Mouse (Mus musculus): ENCODE data around the gene Plcb4. TPM values are rescaled to one million over a fixed set of nuclear protein-coding genes. Genes with fewer than 3 reads are reported as not detected.

Gene Plcb4
- polyA plus RNA-seq, 1 experiment from 2014 or later, result 11.0 TPM

DNA sequence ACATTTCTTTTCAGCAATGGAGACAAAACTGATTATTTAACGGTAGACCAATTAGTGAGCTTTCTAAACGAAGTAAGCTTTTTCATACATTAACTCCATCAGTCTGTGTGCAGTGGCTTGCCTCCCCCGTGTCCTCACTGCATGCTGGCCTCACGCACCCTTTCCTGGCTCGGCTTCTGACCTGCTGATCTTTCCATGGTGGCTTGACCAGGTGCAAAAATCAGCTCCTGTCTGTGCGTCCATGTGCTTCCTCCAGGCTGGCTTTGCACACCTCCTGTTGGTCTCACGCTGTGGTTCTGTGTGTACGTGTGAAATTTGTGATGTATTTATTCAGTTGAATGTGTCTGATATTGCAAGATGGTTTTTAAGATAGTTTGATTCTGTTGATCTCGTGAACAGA lies 281.1 kb downstream of the Plcb4 start:
- Histone ChIP-seq H3K36me3 (replicated peaks; ENCODE audit: control insufficient read depth, insufficient read depth, low read depth, low read length) (no peaks in the 10 kb centered on the region), H3K27me3 (ENCODE audit: control insufficient read depth, insufficient read depth, low read length) (no peaks in the 10 kb centered on the region), H3K4me3 (ENCODE audit: low read depth, low read length) (no peak overlapping the region), H3K9ac (replicated peaks; ENCODE audit: low read length) (no peak overlapping the region), H3K4me1 (ENCODE audit: control insufficient read depth, insufficient read depth, low read length) (no peaks in the 10 kb centered on the region), H3K4me2 (ENCODE audit: low read depth, low read length) (no peak overlapping the region), H3K9me3 (replicated peaks; ENCODE audit: control insufficient read depth, low read length) (no peaks in the 10 kb centered on the region), H3K27ac (replicated peaks; ENCODE audit: low read depth, low read length) (no peak overlapping the region)
- 74% methylated on average over 9 of the region's 9 CpGs for WGBS
- DNase-seq (ENCODE audit: low spot score) (no peak), ATAC-seq (replicated peaks; ENCODE audit: insufficient number of reproducible peaks, low FRiP score, low TSS enrichment, low read depth) (no peak)

DNA sequence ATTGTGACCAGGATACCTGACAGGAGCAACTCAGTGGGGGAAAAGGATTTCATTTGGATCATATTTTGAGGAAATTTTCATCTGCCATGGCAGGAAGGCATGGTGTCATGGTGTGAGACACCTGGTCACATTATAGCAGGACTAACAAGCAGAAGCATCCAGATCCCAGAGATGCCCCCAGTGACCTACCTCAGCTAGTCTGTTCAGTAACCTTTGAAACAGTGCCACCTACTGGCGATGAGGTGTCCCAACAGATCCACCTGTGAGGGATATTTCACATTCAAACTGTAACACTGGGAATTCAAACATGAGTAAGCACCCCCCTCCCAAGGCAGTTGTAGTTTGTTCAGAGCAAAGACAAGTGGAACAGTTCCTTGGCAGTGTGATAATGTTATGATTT lies 289.0 kb downstream of the Plcb4 start:
- H3K9ac ChIP-seq (replicated peaks; ENCODE audit: low read length), result no peak overlapping the region
- no peak for ATAC-seq (replicated peaks; ENCODE audit: insufficient number of reproducible peaks, low FRiP score, low TSS enrichment, low read depth)
- H3K4me1 ChIP-seq (ENCODE audit: control insufficient read depth, insufficient read depth, low read length), result no peaks in the 10 kb centered on the region
- H3K9me3 ChIP-seq (replicated peaks; ENCODE audit: control insufficient read depth, low read length), result no peaks in the 10 kb centered on the region
- no peak for DNase-seq (ENCODE audit: low spot score)
- H3K4me2 ChIP-seq (ENCODE audit: low read depth, low read length), result no peak overlapping the region
- no peak overlapping the region for H3K4me3 ChIP-seq (ENCODE audit: low read depth, low read length)
- H3K27me3 ChIP-seq (ENCODE audit: control insufficient read depth, insufficient read depth, low read length), result no peaks in the 10 kb centered on the region
- no peaks in the 10 kb centered on the region for H3K36me3 ChIP-seq (replicated peaks; ENCODE audit: control insufficient read depth, insufficient read depth, low read depth, low read length)
- no peak overlapping the region for H3K27ac ChIP-seq (replicated peaks; ENCODE audit: low read depth, low read length)
- 67% methylated on average over 1 of the region's 1 CpGs for WGBS

DNA sequence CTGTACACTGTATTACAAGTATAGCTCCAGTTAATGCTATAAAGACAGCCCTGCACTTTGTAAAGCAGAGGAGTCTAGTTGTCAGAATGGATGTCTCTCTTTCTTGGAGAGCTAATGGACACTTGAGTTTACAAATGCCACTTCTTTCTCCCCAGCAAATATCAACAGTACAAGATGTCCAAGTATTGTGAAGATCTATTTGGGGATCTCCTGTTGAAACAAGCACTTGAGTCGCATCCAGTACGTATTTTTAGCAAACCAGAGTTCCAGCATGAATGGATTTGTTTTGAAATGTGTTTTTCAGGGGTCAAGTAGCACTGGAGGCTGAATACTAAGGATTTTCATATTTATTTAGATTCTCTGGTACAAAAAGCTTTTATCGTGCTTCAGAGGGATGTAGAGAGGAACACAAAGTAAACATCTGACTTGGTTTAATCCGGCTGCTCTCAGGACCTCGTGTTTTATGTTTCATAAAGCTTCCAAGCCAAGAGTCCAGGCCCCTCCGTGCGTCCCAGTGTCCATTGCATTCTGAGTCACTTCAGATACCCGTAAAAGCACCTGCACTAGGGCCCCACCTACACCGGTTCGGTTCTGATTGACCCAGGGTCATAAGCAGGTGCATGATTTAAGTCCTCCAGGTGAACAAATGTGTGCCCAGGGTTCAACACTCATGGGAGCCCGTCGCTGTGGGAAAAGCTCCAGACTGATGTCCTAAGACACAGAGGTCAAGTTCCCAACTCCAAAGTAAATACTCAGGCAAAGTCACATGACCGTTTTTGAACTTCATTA lies 296.1 kb downstream of the Plcb4 start:
- Histone ChIP-seq H3K4me3 (ENCODE audit: low read depth, low read length) (no peak overlapping the region), H3K9ac (replicated peaks; ENCODE audit: low read length) (no peak overlapping the region), H3K27me3 (ENCODE audit: control insufficient read depth, insufficient read depth, low read length) (no peaks in the 10 kb centered on the region), H3K36me3 (replicated peaks; ENCODE audit: control insufficient read depth, insufficient read depth, low read depth, low read length) (no peaks in the 10 kb centered on the region), H3K4me1 (ENCODE audit: control insufficient read depth, insufficient read depth, low read length) (no peaks in the 10 kb centered on the region), H3K27ac (replicated peaks; ENCODE audit: low read depth, low read length) (no peak overlapping the region), H3K4me2 (ENCODE audit: low read depth, low read length) (no peak overlapping the region), H3K9me3 (replicated peaks; ENCODE audit: control insufficient read depth, low read length) (no peaks in the 10 kb centered on the region)
- 80% methylated on average over 13 of the region's 13 CpGs for WGBS
- ATAC-seq (replicated peaks; ENCODE audit: insufficient number of reproducible peaks, low FRiP score, low TSS enrichment, low read depth), result no peak
- no peak for DNase-seq (ENCODE audit: low spot score)

DNA sequence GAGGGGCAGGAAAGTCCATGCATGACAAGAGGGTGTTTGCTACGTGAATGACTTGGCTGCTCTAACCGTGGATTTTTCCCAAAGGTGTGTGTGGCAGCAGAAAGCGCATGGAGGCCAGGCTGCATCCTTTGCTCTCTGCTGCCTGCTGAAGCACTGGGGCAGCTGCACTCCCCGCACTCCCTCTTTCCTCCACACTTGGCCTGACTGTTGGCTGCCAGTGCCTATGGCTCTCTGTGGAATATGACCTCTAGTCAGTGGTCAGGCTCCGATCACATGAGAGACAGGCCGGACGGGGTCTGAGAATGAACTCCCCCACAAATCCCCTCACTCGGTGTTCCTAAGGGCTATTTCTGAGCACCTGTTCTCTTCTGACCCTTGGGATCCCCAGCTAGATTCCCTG lies 297.0 kb downstream of the Plcb4 start:
- Histone ChIP-seq H3K4me3 (ENCODE audit: low read depth, low read length) (no peak overlapping the region), H3K36me3 (replicated peaks; ENCODE audit: control insufficient read depth, insufficient read depth, low read depth, low read length) (no peaks in the 10 kb centered on the region), H3K27ac (replicated peaks; ENCODE audit: low read depth, low read length) (no peak overlapping the region), H3K4me2 (ENCODE audit: low read depth, low read length) (no peak overlapping the region), H3K4me1 (ENCODE audit: control insufficient read depth, insufficient read depth, low read length) (no peaks in the 10 kb centered on the region), H3K9ac (replicated peaks; ENCODE audit: low read length) (no peak overlapping the region), H3K27me3 (ENCODE audit: control insufficient read depth, insufficient read depth, low read length) (no peaks in the 10 kb centered on the region), H3K9me3 (replicated peaks; ENCODE audit: control insufficient read depth, low read length) (no peaks in the 10 kb centered on the region)
- 86% methylated on average over 8 of the region's 8 CpGs for WGBS
- ATAC-seq (replicated peaks; ENCODE audit: insufficient number of reproducible peaks, low FRiP score, low TSS enrichment, low read depth) (no peak; the same call in 1 of the 2 replicates), DNase-seq (ENCODE audit: low spot score) (no peak)

DNA sequence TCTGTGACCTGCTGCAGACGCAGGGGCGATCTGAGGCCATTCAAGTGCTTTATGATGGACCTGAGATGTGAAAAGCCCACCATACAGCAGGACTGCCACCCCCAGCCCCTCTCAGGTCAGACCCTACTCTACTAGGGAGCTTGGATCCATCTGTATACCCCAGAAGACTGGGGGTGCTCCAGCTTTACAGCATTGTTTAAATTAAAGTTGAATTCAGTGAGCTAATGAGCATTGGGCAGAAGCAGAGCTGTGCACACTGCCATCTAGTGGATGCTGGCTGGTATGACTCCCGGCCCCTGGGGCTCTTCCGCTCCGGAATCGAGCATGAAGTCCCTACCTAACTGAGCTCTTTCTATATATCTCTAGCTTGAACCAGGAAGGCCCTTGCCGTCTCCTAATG lies 298.9 kb downstream of the Plcb4 start:
- Histone ChIP-seq H3K4me3 (ENCODE audit: low read depth, low read length) (no peak overlapping the region), H3K9me3 (replicated peaks; ENCODE audit: control insufficient read depth, low read length) (no peaks in the 10 kb centered on the region), H3K27me3 (ENCODE audit: control insufficient read depth, insufficient read depth, low read length) (no peaks in the 10 kb centered on the region), H3K4me2 (ENCODE audit: low read depth, low read length) (no peak overlapping the region), H3K36me3 (replicated peaks; ENCODE audit: control insufficient read depth, insufficient read depth, low read depth, low read length) (no peaks in the 10 kb centered on the region), H3K27ac (replicated peaks; ENCODE audit: low read depth, low read length) (no peak overlapping the region), H3K9ac (replicated peaks; ENCODE audit: low read length) (no peak overlapping the region), H3K4me1 (ENCODE audit: control insufficient read depth, insufficient read depth, low read length) (no peaks in the 10 kb centered on the region)
- WGBS, result 26% methylated on average over 7 of the region's 7 CpGs
- DNase-seq (ENCODE audit: low spot score), result peak; percentile 84
- ATAC-seq (replicated peaks; ENCODE audit: insufficient number of reproducible peaks, low FRiP score, low TSS enrichment, low read depth), result peak; percentile 58; the same call in 1 of the 2 replicates

DNA sequence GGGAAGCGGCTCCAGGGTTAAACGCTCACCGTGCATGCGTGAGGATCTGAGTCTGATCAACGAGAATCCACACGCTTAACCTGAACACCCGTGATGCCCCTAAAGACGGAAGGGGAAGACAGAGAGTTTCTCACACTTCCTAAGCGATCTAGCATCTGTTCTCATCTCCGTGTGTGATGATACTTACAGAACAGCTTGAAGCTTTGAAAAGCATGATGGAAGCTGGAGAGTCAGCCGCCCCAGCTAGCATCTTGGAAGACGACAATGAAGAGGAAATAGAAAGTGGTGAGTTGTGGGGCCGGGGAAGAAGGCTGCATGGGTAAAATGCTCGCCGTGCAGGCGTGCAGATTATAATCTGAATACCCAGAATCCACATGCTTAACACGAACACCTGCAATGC lies 299.6 kb downstream of the Plcb4 start:
- Histone ChIP-seq H3K4me3 (ENCODE audit: low read depth, low read length) (no peak overlapping the region), H3K9ac (replicated peaks; ENCODE audit: low read length) (no peak overlapping the region), H3K27me3 (ENCODE audit: control insufficient read depth, insufficient read depth, low read length) (no peaks in the 10 kb centered on the region), H3K4me2 (ENCODE audit: low read depth, low read length) (no peak overlapping the region), H3K4me1 (ENCODE audit: control insufficient read depth, insufficient read depth, low read length) (no peaks in the 10 kb centered on the region), H3K36me3 (replicated peaks; ENCODE audit: control insufficient read depth, insufficient read depth, low read depth, low read length) (no peaks in the 10 kb centered on the region), H3K27ac (replicated peaks; ENCODE audit: low read depth, low read length) (no peak overlapping the region), H3K9me3 (replicated peaks; ENCODE audit: control insufficient read depth, low read length) (no peaks in the 10 kb centered on the region)
- ATAC-seq (replicated peaks; ENCODE audit: insufficient number of reproducible peaks, low FRiP score, low TSS enrichment, low read depth), result no peak
- DNase-seq (ENCODE audit: low spot score), result no peak
- WGBS, result 92% methylated on average over 17 of the region's 17 CpGs

DNA sequence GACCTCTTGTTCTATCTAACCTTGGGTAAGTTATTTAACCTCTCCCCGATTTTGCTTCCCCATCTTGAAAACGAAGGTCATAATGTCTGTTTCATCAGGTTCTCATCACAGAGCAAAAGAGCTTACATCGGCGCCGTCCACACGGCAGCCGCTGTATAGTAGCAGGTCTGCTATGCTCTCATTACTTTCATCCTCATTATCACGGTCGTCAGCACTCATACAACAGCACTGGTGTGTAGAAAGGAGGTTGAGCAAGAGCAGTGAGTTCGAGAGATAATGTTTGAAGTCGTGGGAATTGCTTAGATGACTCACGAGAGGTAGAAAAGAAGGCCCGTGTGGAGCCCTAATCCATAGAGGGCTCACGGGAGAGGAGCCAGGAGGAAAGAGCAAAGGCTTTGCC lies 304.3 kb downstream of the Plcb4 start:
- Histone ChIP-seq H3K9me3 (replicated peaks; ENCODE audit: control insufficient read depth, low read length) (no peaks in the 10 kb centered on the region), H3K27me3 (ENCODE audit: control insufficient read depth, insufficient read depth, low read length) (no peaks in the 10 kb centered on the region), H3K4me1 (ENCODE audit: control insufficient read depth, insufficient read depth, low read length) (no peaks in the 10 kb centered on the region), H3K27ac (replicated peaks; ENCODE audit: low read depth, low read length) (no peak overlapping the region), H3K4me2 (ENCODE audit: low read depth, low read length) (no peak overlapping the region), H3K9ac (replicated peaks; ENCODE audit: low read length) (no peak overlapping the region), H3K4me3 (ENCODE audit: low read depth, low read length) (no peak overlapping the region), H3K36me3 (replicated peaks; ENCODE audit: control insufficient read depth, insufficient read depth, low read depth, low read length) (no peaks in the 10 kb centered on the region)
- 89% methylated on average over 14 of the region's 14 CpGs for WGBS
- ATAC-seq (replicated peaks; ENCODE audit: insufficient number of reproducible peaks, low FRiP score, low TSS enrichment, low read depth), result no peak
- DNase-seq (ENCODE audit: low spot score), result no peak

DNA sequence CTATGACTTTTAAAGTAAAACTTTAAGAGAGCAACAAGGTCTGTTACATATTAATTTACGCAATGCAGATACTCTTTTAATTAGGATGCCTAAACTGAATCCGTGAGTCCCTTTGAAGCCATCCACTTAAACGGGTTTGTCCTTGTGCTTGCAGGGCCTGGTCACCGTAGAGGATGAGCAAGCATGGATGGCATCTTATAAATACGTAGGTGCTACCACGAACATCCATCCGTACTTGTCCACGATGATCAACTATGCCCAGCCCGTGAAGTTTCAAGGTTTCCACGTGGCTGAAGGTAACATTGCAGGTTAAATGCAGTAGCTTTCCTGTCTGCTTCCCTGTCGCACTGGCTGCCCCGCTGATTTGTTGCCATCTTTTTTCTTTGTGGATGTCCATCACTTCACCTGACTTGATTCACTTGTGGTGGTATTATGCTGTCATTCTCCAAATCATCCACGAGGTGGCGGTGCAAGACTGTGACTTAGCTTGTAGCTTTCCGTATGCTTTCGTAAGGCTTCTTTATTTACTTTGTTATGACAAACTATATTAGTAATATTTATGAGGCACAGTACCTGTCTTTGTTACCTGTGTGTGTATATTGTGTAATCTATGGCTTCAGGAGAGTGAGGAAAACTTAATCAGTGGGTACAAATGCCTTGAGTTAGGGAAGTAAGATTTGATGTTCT lies 308.2 kb downstream of the Plcb4 start:
- H3K36me3 ChIP-seq (replicated peaks; ENCODE audit: control insufficient read depth, insufficient read depth, low read depth, low read length), result no peaks in the 10 kb centered on the region
- ATAC-seq (replicated peaks; ENCODE audit: insufficient number of reproducible peaks, low FRiP score, low TSS enrichment, low read depth), result no peak
- H3K4me1 ChIP-seq (ENCODE audit: control insufficient read depth, insufficient read depth, low read length), result no peaks in the 10 kb centered on the region
- H3K4me2 ChIP-seq (ENCODE audit: low read depth, low read length), result no peak overlapping the region
- H3K9me3 ChIP-seq (replicated peaks; ENCODE audit: control insufficient read depth, low read length), result no peaks in the 10 kb centered on the region
- H3K9ac ChIP-seq (replicated peaks; ENCODE audit: low read length), result no peak overlapping the region
- WGBS, result 62% methylated on average over 16 of the region's 16 CpGs
- H3K4me3 ChIP-seq (ENCODE audit: low read depth, low read length), result no peak overlapping the region
- H3K27me3 ChIP-seq (ENCODE audit: control insufficient read depth, insufficient read depth, low read length), result no peaks in the 10 kb centered on the region
- H3K27ac ChIP-seq (replicated peaks; ENCODE audit: low read depth, low read length), result no peak overlapping the region
- peak; percentile 74 for DNase-seq (ENCODE audit: low spot score)

Data from embryonic facial prominence, embryonic 11.5 days (tissue).